ENCODE assay signal across 16 mouse cellular contexts in genomic region chr1:138716991-138717390, GRCm38 (mm10).
"Had no signal": no experiment of that assay in that cellular context is flagged by ENCODE, and none has a peak within 500 bp of the region (broad histone marks: within the 10 kb centered on the region; RNA-seq: fewer than 3 reads in every experiment).

No protein-coding gene starts in this region.

- H3K4me3 ChIP-seq: liver, embryonic 15.5 days; lung, embryonic 15.5 days; megakaryocyte, embryonic 14.5 days; midbrain, embryonic 13.5 days; midbrain, embryonic 15.5 days; neural tube, embryonic 12.5 days had no signal

- DNase-seq: liver, postnatal 0 days; lung, postnatal 36 days; retina, postnatal 1 day; right cerebral cortex, adult 18-20 months; right cerebral cortex, postnatal 25 days; right cerebral cortex, postnatal 4 days; spleen, adult 18-20 months; thymus, adult 18-20 months; thymus, postnatal 14 days; thymus, postnatal 36 days had no signal

- H3K4me1 ChIP-seq: liver, embryonic 15.5 days; megakaryocyte, embryonic 14.5 days; midbrain, embryonic 13.5 days; midbrain, embryonic 15.5 days; neural tube, embryonic 12.5 days had no signal
